Mouse (Mus musculus) thymus, adult 2 months (tissue): ENCODE measurements around the gene Chmp2a. TPM values are rescaled to one million over a fixed set of nuclear protein-coding genes. Genes with fewer than 3 reads are reported as not detected.
"Not testable (repeated sequence)": the region's sequence is repeated elsewhere in the genome, so short reads cannot be mapped to it uniquely, and the experiment has no call there.

Experiments
- DNase-seq: peaks from one replicate; pipeline ENCODE4 v3.0.0; 2021
- H3K27ac ChIP-seq: fragments of 200-500 bp; 2 replicates; pipeline ENCODE4 v1.5.1; 2012; ENCODE audit warnings: low read length, control low read depth; ENCODE audit not compliant: control insufficient read depth, insufficient read depth
- H3K27me3 ChIP-seq: fragments of 200-500 bp; 2 replicates; pipeline ENCODE4 v1.6.1; 2012; ENCODE audit warnings: mild to moderate bottlenecking, low read length, moderate library complexity, mixed read lengths; ENCODE audit not compliant: control insufficient read depth, insufficient read depth
- H3K36me3 ChIP-seq: fragments of 200-500 bp; 2 replicates; pipeline ENCODE4 v1.6.1; 2012; ENCODE audit warnings: mild to moderate bottlenecking, low read length, moderate library complexity; ENCODE audit not compliant: control insufficient read depth, insufficient read depth
- H3K4me1 ChIP-seq: fragments of 200-500 bp; replicated peaks from 2 replicates; pipeline ENCODE4 v1.6.1; 2012; ENCODE audit warnings: low read length; ENCODE audit not compliant: control insufficient read depth, insufficient read depth
- H3K4me3 ChIP-seq: fragments of 200-500 bp; 2 replicates; pipeline ENCODE4 v1.5.1; 2012; ENCODE audit warnings: mild to moderate bottlenecking, low read length, control low read depth, moderate library complexity; ENCODE audit not compliant: control insufficient read depth, insufficient read depth
- CTCF ChIP-seq: fragments of 200-500 bp; IDR thresholded peaks from 2 replicates; pipeline ENCODE4 v1.5.1; 2012; ENCODE audit warnings: mild to moderate bottlenecking, control low read depth, low read length, moderate library complexity, borderline replicate concordance; ENCODE audit not compliant: control insufficient read depth, poor library complexity, insufficient read depth; ENCODE audit errors: extremely low read depth
- POLR2A ChIP-seq: fragments of 200-500 bp; IDR thresholded peaks from 2 replicates; pipeline ENCODE4 v1.6.1; 2012; ENCODE audit warnings: mild to moderate bottlenecking, low read length, control low read depth, moderate library complexity; ENCODE audit not compliant: control insufficient read depth, poor library complexity, insufficient read depth; ENCODE audit errors: extremely low read depth
- WGBS: fragments of 180-500 bp; shearing (Covaris S2); methylation state at CpG from one replicate; pipeline ENCODE4 v1.1.7; 2018; 5-methylcytosine and 5-hydroxymethylcytosine counted together
- polyA plus RNA-seq: library from polyadenylated mRNA; depleted of rRNA; stranded (reverse); fragments of >200 nt; gene quantifications from 2 replicates; pipeline ENCODE4 v1.2.3, GENCODE M21; 2012; rRNA removed

Gene Chmp2a
- polyA plus RNA-seq, result 65.6 and 65.7 TPM in 2 replicates

DNA sequence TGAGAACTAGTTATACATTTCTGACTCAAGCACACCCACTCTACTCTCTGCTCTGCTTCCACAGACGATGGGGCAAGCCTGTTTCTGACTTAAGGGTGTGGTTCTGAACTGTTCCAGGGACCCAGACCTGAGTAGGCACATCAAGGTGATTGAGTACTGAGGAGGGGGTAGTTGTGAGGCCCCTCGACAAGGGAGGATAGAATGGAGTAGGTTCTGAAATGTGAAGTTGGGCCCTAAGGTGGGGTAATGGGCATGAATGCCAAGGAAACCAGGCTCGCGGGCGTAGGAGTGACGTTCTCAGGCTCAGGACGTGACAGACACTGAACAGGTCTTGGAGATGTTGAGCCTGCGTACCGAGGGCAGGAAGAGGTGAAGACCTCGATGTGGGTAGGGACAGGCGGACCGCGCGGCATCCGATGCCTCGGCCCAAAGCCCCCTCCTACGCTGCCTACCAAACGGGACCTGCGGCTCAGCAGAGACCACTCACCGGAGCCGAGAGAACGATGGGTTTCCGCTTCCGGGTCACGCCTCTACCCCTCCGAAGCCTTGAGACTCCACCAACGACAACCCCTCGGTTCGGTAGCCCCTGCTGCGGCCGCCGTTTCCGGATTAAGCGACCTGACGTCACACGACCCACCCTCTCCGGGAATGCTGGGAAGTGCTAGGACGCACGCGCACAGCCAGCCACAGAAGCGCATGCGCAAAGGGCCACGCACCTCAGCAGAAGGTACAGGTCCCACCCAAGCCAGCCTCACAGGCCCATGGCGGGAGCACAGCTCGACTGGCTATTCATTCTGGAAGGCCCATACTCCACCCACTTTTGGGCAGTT, at the start of gene Chmp2a:
Gene Chmp2a (minus strand): TSS at position 660 of the 830 bp plus-strand sequence.
- DNase-seq, result peak; percentile 97
- Histone ChIP-seq H3K27ac (peak within 1 kb of the TSS; percentile 60), H3K27me3 (no peaks in the 10 kb centered on the region), H3K4me1 (peaks cover 25% of the 10 kb centered on the region), H3K36me3 (peaks cover 36% of the 10 kb centered on the region), H3K4me3 (peak within 1 kb of the TSS; percentile 64)
- TF ChIP-seq CTCF (no peak), POLR2A (peak; percentile 56)
- WGBS, result under 1% methylated on average over 45 of the region's 45 CpGs

DNA sequence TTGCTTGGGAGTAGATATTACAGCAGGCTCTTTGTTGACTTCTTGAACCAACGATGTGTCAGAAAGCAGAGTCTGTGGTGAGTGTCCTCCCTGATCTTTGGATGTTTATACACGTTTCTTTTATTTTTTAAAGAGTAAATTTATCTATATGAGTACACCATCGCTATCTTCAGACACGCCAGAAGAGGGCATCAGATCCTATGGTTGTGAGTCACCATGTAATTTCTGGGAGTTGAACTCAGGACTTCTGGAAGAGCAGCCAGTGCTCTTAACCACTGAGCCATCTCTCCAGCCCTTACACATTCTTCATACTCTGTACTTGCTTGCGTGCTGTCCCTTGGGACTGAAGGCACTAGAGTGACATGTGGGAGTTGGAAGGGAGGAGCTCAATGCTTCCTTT, 37.7 kb upstream of the Chmp2a start:
- no peak for DNase-seq
- no peaks in the 10 kb centered on the region for H3K36me3 ChIP-seq
- WGBS, result 75% methylated on average over 5 of the region's 5 CpGs
- TF ChIP-seq CTCF (no peak), POLR2A (no peak)
- H3K4me1 ChIP-seq, result no peaks in the 10 kb centered on the region
- H3K27me3 ChIP-seq, result no peaks in the 10 kb centered on the region
- no peak overlapping the region for H3K4me3 ChIP-seq
- H3K27ac ChIP-seq, result no peak overlapping the region

DNA sequence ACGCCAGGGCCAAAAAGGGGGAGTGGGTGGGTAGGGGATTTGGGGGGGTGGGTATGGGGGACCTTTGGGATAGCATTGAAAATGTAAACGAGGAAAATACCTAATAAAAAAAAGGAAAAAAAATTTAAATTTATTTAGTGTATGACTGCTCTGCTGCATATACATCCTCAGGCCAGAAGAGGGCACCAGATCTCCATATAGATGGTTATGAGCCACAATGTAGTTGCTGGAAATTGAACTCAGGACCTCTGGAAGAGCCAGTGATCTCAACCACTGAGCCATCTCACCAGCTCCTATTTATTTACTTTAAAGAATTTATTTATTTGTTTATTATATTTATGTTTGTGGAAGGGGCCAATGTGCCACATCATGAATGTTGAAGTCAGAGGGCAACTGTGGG, 28.8 kb upstream of the Chmp2a start:
- 48% methylated on average over 2 of the region's 2 CpGs for WGBS
- H3K4me3 ChIP-seq, H3K27me3 ChIP-seq, DNase-seq, H3K27ac ChIP-seq, H3K4me1 ChIP-seq, H3K36me3 ChIP-seq: not testable (repeated sequence)

- no peaks in the 10 kb centered on the region for H3K36me3 ChIP-seq
- H3K4me3 ChIP-seq, result no peak overlapping the region
- no peaks in the 10 kb centered on the region for H3K4me1 ChIP-seq
- no peaks in the 10 kb centered on the region for H3K27me3 ChIP-seq
- TF ChIP-seq POLR2A, result no peak
- no peak for TF ChIP-seq CTCF
- no peak for DNase-seq
- H3K27ac ChIP-seq, result no peak overlapping the region
- WGBS, result 91% methylated on average over 9 of the region's 9 CpGs
These were observed 24.9 kb upstream of the Chmp2a start for GRCm38 (mm10) chr7:13059536-13059935.

GRCm38 (mm10) chr7:13056913-13057700, 22.5 kb upstream of the Chmp2a start:
- Histone ChIP-seq H3K4me1 (0 out of 2 replicates have a peak, but pooled peaks cover 2% of the 10 kb centered on the region), H3K36me3 (no peaks in the 10 kb centered on the region)
- 79% methylated on average over 8 of the region's 8 CpGs for WGBS

GRCm38 (mm10) chr7:13054287-13055010, 19.8 kb upstream of the Chmp2a start, which contains the start of gene Mzf1:
Gene Mzf1, minus strand, starts transcription at chr7:13054764.
- Histone ChIP-seq H3K4me3 (peak within 1 kb of the TSS; percentile 78), H3K4me1 (0 out of 2 replicates have a peak, but pooled peaks cover 2% of the 10 kb centered on the region), H3K36me3 (no peaks in the 10 kb centered on the region), H3K27me3 (no peaks in the 10 kb centered on the region), H3K27ac (peak within 1 kb of the TSS; percentile 75)
- under 1% methylated on average over 41 of the region's 41 CpGs for WGBS
- peak; percentile 92 for DNase-seq
- TF ChIP-seq CTCF (peak; percentile 60; the same call in 1 of the 2 replicates), POLR2A (peak; percentile 41; the same call in 1 of the 2 replicates)

More at GRCm38 (mm10) chr7:13056913-13057700, 22.5 kb upstream of the Chmp2a start:
- TF ChIP-seq POLR2A, result no peak
- TF ChIP-seq CTCF, result no peak
- Histone ChIP-seq H3K27ac (no peak overlapping the region), H3K4me3 (no peak overlapping the region), H3K27me3 (no peaks in the 10 kb centered on the region)
- DNase-seq, result no peak

GRCm38 (mm10) chr7:13053961-13054286, 19.3 kb upstream of the Chmp2a start:
- Histone ChIP-seq H3K27me3 (no peaks in the 10 kb centered on the region), H3K27ac (no peak overlapping the region)

More at GRCm38 (mm10) chr7:13053961-13054286, 19.3 kb upstream of the Chmp2a start:
- TF ChIP-seq POLR2A, result no peak
- TF ChIP-seq CTCF, result no peak
- 0 out of 2 replicates have a peak, but pooled peaks cover 2% of the 10 kb centered on the region for H3K4me1 ChIP-seq
- H3K36me3 ChIP-seq, result no peaks in the 10 kb centered on the region
- peak overlapping the region; percentile 78 for H3K4me3 ChIP-seq
- 5% methylated on average over 15 of the region's 15 CpGs for WGBS
- DNase-seq, result no peak
